Mouse (Mus musculus): ENCODE results near the gene Unc119b.

- TF ChIP-seq CTCF (IDR thresholded peaks at IDR 0.05; ENCODE audit: extremely low read depth, insufficient read depth, insufficient read length, insufficient replicate concordance): no peak
- peak; percentile 92 for TF ChIP-seq POLR2A (IDR thresholded peaks at IDR 0.05; ENCODE audit: low read depth, low read length)
Measured at GRCm38 (mm10) chr5:115158040-115158983, 23.5 kb upstream of the Unc119b start, which contains the start of gene Mlec.

Measured in spleen, adult 2 months (tissue).